Mouse (Mus musculus) heart, adult 2 months (tissue): ENCODE measurements around the gene Ssbp1.

Source experiments
- EP300 ChIP-seq: fragments of 200-500 bp; IDR thresholded peaks from 2 replicates; pipeline ENCODE4 v1.6.1; 2011; ENCODE audit warnings: low read depth, low read length, control low read depth; ENCODE audit not compliant: insufficient read depth
- POLR2A ChIP-seq: fragments of 200-500 bp; IDR thresholded peaks from 2 replicates; pipeline ENCODE4 v1.6.1; 2011; ENCODE audit warnings: mild to moderate bottlenecking, low read depth, low read length, control low read depth; ENCODE audit not compliant: insufficient read depth

GRCm38 (mm10) chr6:40448626-40449025 lies 22.5 kb upstream of the Ssbp1 start:
- TF ChIP-seq EP300: no peak
- TF ChIP-seq POLR2A: no peak
